Mouse (Mus musculus): ENCODE results near the gene Kif26b. TPM values are rescaled to one million over a fixed set of nuclear protein-coding genes. Genes with fewer than 3 reads are reported as not detected.

Gene Kif26b
- polyA plus RNA-seq, 1 experiment from 2014 or later = 0.07 TPM

GRCm38 (mm10) chr1:178980185-178980584 lies 451.3 kb downstream of the Kif26b start:
- no peak for DNase-seq (ENCODE audit: low spot score)

DNA sequence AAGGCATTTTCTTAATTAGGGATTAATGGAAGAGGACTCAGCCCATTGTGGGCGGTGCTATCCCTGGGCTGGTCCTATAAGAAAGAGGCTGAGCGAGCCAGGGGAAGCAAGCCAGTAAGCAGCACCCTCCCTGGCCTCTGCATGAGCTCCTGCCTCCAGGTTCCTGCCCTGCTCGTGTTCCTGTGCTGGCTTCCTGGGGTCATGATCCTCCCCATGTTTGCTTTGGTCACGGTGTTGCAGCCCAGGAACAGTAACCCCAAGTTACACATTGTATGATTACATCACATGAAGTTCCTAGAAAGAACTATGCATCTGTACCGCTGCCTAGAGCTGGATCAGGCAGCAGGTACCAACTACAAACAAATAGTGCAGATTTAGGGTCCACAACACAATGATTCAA lies 452.7 kb downstream of the Kif26b start:
- DNase-seq (ENCODE audit: low spot score) = no peak

DNA sequence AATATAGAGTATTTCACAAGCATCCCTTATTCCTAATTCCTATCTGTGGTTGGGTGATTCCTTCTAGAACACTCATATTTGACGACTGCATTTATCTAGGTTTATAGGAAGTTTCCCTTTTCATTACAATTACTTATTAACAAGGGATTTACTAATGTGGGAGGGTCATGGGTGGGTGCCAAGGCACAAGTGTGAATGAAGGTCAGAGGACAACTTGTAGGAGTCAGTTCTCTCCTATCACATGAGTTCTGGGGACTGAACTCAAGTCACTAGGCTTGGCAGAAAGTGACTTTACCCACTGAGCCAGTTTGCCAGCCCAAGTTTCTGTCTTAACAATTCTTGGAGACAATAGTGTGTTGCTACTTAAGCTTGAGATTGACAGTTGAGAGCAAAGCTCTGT lies 459.3 kb downstream of the Kif26b start:
- DNase-seq (ENCODE audit: low spot score) = no peak

Other genes starting within 250 kb of the Kif26b start
- gene Cox20, start 210.0 kb upstream of the Kif26b start, polyA plus RNA-seq (2015; fragmentation: Nextera tagmentation; extraction: Ambion mirVana) = 195 and 218 TPM in 2 replicates
- 398 and 450 TPM in 2 replicates for gene Hnrnpu, start 191.3 kb upstream of the Kif26b start, polyA plus RNA-seq (2015; fragmentation: Nextera tagmentation; extraction: Ambion mirVana)
- 6.3 and 7.2 TPM in 2 replicates for gene Efcab2, start 123.0 kb upstream of the Kif26b start, polyA plus RNA-seq (2015; fragmentation: Nextera tagmentation; extraction: Ambion mirVana)